Mouse (Mus musculus) right cerebral cortex, adult 2 months (tissue): ENCODE data around the gene Ift52.

ENCODE experiments used
- DNase-seq, 2 experiments: peaks; one replicate each; pipeline ENCODE4 v3.0.0; 2021 to 2022; ENCODE audit warnings: low spot score in 2 of 2

Ift52 gene

DNA sequence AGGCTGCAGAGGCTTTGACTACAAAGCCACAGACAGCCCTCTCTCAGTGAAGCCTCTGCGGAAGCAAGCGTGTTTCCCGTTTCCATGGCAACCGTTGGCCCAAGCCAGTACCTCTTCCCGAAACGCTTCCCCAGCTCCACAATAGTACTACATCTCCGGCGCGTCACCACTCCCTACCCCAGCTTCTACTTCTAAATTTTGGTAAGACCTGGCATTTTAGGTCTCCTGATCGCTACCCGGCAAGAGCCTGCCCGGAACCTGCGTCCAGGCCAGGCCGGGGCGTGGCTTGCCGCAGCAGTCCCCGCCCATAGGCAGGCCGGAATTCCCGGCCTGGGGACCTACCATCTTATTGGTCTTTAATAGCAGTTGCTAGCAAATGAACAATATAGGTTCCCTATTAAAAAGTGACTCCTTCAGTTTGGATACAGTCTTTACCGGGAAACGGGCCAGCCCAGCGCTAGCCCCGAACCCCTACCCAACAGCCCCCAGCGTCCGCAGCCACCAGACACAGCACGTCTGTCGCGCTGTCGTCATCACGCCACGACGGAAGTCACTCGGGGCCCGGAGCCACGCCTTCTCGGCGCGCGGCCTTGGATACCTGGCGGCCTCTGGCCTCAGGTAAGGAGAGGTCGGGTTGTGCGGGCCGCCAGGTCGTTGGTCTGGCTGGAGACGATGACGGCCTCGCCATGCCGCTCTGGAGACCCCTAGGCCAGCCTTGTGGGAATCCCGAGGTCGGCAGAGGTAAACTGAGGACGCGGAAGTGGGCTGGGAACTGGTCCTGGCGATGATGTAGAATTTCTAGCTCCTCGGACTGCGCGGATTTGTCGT is at the start of gene Ift52:
Gene Ift52 (plus strand): TSS at position 439 of the 828 bp plus-strand sequence.
- peak; percentile 95 to 97 for DNase-seq

DNA sequence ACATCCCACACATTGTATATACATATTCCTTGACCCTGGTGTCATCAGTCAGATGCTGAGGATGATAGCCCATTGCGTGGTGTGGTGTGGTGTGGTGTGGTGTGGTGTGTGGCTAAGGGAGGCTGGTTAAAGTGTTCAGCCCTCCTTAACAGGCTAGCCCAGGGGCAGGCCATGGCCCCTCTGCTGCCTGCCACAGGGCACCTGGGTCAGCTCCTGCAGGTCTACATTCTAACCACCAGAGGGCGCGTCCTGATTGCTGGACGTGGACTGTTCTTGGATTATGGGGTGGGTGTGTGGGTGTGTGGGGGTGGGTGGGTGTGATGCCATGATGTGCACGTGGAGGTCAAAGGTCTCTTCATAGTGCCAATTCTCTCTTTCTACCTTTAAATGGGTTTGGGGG is 48.8 kb upstream of the Ift52 start:
- peak in 1 of 2 experiments; percentile 29 for DNase-seq

DNA sequence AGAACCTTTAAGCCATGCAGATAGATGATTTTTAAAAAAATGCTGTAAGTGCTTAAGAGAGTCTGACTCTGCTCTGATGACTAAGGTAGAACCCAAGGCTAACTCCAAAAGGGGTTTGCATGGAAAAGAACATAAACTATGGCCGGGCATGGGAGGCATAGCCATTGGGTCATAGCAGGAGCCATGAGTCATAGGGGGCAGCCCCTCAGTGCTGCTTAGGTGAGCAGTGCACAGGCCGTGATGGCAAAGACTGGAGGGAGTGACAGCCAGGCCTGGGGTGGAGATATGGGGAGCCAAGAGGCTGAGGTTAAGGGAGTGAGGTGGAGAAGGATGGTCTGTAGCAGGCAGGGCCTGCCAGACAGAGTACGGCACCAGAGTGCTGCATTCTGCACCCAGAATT is 48.1 kb upstream of the Ift52 start:
- no peak for DNase-seq

DNA sequence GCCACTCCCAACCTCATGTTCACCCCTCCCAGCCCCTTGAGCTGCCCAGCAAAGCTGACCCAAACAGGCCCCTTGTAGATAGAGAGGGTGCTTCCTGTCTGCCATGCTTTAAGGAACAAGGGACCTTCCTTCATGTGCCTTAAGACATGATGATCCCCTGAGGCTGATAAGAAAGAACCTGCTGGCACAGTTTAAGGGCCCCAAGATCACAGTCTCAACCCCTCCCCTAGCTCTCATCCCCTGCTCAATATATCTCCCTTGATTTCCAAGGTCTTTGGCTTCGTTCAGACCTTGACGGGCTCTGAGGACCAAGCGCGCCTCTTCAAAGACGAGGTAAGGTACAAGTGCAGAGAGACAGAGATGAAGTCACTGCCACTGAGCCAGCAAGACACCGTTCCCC is 46.3 kb upstream of the Ift52 start:
- DNase-seq: no peak

DNA sequence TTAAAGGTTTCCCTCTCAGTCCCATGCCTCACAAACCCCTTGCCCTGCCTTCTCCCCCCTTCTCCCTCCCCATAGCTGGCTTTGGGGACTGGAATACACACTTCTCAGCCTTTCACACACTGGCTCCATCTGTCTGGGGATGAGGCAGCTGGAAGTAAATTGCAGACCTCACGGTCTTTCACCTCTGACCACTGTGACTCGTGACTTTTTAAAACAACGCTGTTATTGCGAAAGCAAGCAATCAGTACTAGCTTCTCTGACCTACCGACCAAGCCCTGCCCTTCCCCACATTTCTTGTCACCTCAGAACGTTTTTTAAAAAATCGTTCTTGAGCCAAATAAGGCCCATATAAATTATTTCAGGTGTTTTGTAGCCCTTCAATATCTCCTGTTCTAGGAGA is 44.4 kb upstream of the Ift52 start:
- no peak for DNase-seq

DNA sequence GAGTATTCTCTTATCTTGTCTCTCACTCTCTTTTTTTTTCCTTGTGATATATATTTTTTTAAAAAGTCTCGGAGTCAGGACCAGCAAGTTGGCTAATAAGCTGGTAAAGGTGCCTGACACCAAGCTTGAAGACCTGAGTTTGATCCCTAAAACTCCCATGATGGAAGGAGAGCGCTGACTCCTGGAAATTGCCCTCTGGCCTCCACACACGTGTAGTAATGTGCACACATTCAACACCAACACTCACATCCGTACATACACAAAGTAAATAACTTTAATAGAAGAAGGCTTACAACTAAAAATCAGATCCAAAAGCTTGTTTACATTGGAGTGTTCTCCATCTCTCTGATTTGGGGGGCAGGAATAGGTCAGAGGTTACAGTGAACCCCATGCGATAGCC is 43.9 kb upstream of the Ift52 start:
- DNase-seq: no peak

DNA sequence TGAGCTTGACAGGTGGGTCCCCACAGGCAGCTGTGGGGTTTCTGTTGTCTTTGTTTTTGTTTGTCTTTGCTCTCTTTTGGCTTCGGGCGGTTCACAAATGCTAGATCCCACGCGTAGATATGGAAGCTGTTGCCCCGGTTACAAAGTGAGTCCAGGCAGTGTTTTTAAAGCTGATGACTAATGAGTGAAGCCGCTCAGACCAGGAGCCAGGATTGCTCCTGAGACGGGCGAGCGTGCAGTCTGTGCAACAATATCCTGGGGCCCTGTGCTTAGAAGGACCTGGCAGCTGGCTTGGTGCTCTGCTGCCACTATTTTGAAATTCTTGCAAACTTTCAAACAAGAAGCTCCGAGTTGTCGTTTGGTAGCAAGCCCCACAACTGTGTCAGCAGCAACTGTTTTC is 43.5 kb upstream of the Ift52 start:
- peak in 1 of 2 experiments; percentile 18 for DNase-seq

DNA sequence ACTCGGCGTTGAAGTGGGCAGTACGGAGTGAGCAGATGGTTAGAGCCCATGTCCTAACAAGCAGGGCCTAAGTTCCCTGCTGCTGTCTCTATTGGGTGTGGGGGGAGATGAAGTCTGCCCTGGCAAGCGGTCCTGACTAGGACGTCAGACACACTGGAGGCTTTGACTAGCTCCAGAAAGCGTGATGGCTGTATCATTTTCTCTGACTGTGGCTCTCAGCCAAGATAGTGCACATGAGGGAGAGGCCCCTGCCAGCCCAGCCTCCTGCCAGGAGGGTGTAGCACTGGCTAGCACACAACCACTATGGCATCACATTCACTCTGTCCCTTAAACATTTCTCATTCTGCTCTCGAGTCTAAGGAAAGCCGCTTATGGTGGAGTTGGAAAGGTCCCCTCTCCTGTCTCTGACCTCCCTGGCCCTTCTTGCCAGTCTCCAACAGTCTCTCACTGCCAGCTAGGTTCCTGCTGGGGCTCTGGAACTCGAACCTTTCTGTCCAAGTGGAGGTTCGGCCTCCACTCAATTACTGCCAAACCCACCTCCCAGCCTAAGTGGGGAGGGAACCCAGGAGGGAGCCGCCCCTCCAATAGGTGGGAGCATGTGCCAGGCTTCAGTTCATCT is 41.9 kb upstream of the Ift52 start:
- no peak for DNase-seq

DNA sequence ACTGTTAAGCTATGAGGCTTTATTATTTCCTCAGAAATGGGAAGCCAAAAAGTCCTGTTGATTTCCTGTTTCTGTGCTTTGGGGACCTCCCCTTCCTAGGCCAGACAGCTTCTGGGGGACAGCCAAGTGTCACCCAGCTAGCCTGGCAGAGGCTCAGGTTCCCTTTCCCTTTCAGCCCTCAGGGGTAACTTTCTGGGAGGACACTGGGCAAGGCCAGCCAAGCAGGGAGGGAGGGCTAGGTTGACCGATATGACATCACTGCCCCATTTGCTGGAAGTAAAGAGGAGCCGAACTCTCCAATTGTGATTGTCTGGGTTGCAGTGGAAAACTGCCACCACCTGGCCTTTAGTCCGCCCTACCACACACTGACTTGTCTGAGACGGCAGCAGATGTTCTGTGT is 41.2 kb upstream of the Ift52 start:
- no peak for DNase-seq

DNA sequence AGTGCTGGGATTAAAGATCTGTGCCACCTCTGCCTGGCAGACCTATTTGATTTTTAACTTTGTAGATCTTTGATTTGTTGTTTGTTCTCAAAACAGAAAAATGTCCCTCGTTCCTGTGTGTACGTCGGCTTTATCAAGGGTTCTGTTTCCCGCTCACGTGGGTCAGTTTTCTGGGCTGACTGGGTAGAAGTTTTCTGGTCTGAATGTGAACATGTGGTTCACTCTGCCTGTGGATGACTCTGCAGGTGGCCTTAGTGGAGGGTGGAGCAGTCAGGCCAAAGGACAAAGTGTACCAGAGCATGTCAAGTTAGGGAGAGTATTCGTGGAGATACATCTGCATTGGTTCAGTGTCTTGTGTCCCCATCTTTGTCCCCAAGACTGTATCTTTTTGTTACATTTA is 32.8 kb upstream of the Ift52 start:
- DNase-seq: no peak

DNA sequence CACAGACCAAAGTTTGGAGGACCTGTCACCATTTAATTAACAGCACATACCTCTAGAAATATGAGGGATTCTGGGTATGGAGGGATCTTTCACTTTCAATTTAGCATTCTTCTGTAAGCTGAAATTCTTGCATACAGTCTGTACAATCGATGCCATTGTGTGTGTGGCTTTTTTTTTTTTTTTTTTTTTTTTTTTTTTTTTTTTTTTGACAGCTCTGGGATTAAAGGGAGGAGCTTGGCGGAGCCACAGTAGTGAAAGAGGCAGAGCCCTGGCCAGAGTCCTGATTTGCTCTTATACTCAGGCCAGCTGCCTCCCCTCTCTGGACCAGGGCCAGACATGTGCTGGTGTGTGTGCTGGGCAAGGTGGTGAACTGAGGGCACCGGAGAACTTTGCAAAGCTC is 31.2 kb upstream of the Ift52 start:
- DNase-seq: no peak

DNA sequence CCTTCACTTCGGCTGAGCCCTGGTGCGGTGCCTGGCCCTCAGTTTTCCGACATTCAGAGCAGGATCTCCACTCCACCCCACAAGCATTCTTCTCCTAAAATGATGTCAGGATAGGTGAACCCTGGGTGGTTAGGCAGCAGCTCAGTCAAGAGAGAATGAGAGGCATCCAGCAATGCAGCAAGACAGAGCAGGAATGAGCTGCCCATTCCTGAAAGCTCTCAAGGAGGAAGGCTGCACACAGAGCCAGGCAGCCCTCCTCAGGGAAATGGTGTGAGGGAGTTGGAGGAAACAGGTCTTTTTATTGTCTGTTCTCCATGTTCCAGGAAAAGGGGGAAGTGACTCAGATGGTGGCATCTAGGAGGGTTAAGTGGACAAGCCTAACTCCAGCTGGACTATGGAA is 30.4 kb upstream of the Ift52 start:
- DNase-seq: no peak

DNA sequence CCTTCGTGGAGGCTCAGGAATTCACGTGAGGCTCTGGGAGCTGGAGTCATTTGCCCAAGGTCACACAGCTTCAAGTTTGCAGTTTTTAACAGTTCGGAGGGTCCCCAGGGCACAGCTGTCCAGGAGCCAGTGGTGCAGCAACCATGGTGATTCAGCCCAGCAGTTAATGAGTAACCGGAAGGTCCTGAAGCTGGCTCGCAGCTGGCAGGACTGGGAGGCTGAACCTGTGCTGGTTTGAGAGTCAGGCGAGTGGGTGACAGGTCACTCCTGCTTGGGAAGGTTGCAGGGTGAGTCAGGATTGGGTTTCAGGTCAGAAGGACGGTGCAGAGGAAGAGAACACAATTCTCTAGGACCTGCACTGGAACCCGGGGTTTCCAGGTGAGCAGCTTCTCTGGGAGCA is 29.9 kb upstream of the Ift52 start, which contains the start of gene Sgk2:
Gene Sgk2 (plus strand): TSS at position 113 of the 400 bp plus-strand sequence.
- no peak for DNase-seq

DNA sequence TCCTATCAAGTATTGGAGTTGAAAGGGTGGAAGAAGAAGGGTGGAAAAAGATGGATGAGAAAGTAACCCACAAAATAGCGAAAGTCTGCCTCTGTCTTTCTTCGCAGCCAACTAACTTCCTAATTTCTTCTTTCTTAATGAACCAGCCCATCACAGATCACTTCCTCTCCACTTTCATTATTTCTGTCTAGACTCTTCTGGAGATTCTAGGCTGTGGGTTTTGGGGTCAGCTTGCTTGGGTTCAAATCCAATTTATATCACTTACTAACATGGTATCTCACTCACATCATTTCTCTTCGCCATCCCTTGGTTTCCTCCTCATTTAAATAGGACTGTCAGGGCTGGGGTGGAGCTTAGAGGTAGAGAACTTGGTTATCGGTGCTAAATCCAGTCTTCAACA is 28.9 kb upstream of the Ift52 start:
- no peak for DNase-seq

DNA sequence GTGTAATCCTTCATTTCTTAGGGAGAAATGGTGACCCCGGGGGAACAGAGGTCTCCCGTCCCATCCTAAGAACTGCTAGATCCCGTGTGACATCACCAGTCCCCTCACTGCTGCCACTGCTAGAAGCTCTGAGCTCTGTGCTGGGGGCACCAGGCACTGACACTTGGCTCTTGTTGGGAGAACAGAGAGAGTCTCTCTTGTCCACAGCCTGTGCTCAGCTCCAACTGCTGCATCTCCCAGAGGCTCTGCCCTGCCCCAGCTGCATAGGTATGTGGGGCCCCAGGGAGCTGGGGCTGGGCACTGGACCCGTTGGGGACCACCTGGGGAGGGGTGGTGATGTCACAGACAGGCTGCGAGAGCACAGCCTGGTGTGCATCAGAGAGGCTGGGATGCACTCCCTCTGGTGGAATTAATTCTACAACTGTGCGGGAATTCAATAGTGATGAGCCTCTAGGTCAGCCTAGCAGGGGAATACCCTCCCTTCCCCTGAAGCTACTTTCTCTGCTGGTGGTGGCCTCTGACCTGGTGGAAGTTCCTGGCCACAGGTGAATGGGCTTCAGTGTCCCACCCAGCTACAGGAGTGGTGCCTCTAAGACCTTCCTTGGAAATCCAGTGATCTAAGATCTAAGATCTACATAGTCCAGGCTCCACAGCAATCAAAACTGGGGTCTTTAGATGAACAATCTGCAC is 25.6 kb upstream of the Ift52 start:
- DNase-seq: no peak

DNA sequence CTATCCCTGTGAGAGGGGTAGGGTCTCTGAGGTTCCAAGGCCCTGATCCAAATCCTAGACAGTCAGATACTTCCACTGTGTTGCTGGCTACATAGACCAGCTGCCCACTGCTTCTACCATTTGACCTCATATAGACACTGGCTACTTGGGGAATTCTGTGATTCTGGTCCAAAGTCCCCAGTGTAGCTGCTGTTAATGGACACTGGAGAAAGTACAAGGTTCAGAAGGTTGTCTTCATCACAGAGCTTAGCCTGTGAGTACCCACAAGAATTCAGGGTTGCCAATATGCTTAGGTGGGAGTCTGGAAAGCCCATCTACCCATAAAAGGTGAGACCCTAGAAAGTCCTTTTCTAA is 25.1 kb upstream of the Ift52 start:
- DNase-seq: no peak

DNA sequence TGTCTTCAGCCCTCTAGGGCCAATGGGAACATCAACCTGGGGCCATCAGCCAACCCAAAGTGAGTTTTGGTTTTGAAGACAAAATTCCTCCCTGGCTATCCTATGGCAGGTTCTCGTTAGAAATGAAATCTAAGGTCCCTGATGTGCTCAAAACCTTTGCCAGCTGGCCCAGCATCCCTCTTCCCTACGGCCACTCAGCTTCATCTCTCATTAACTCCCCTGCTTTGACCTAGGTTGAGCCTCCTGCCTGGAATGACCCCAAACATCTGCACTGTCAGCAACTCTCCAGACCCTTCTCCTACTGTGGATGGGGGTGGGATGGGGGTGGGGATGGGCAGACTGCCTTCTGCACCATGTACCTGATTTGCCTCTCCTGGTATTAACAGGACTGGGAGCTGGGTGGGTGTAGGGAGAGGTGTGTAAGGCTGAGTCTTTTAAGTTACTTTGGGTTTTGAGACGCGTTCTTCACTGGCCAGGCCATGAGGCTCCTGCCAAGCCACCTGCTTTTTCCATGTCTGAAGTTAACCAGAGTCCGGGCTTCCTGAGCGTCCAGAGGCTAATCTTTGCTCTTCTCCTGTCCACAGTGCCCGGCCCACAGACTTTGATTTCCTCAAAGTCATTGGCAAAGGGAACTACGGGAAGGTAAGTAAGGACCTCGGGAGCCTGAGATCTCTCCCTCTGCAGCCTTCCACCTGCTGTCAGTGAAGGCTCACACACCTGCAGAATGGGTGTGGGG is 23.1 kb upstream of the Ift52 start:
- DNase-seq: no peak

DNA sequence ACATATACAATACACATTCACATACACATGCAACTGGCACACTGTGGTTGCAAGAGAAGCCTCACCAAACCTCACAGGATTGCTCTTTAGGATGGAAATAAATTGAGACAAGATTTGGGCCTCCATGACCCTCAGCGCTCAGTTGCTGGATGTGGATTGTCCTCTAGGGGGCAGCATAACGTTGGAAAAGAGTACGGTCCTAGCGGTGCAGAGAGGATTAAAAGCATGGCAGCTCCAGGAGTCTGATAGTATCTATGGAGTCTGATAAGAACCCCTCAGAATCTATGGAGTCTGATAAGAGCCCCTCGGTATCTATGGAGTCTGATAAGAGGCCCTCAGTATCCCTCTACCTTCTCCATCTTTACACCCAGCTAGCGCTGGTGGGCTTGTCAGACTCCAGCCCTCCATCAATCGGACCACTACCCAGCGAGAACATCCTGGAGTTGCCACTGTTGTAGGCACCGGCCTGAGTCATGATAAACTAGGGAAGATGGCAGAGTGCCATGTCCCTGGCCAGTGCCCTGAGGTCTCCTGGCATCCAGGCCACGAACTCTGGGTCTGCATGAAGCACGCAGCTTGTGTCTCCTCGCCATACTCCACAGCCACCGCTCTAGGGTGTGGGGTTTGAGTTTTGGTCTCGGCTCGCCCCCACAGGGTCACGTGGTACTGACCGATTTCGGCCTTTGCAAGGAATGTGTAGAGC is 18.5 kb upstream of the Ift52 start:
- peak; percentile 62 to 74 for DNase-seq

DNA sequence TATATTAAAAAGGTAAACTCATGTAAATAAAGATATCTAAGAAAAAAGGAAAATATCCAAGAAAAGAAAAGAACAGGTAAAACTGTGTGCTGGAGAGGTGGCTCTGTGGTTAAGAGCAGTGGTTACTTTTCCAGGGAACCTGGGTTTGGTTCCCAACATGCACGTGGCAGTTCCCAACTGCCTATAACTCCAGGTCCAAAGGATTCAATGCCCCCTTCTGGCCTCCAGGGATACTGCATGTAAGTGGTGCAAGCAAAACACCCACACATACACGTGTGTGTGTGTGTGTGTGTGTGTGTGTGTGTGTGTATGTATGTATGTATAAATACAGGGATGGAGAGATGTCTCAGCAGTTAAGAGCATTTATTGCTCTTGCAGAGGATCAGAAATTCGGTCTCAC is 17.4 kb upstream of the Ift52 start:
- peak; percentile 22 to 25 for DNase-seq

DNA sequence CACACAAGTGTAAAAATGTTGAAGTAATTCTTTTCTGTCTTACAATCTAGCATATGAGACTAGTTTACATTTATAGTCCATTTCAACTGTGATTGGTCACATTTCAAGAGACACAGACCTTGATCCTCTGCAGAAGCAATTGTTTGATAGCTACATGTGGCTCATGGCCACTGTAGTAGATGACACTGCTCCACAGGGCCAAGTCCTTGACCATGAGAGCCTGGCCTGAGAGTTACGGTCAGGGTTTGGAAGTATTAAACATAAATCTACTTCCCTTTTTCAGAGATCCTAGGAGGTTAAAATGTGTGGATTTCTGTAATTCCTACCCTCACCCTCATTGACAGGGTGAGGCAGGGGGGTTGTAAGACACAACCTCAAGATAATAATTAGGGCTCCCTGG is 16.1 kb upstream of the Ift52 start:
- no peak for DNase-seq

DNA sequence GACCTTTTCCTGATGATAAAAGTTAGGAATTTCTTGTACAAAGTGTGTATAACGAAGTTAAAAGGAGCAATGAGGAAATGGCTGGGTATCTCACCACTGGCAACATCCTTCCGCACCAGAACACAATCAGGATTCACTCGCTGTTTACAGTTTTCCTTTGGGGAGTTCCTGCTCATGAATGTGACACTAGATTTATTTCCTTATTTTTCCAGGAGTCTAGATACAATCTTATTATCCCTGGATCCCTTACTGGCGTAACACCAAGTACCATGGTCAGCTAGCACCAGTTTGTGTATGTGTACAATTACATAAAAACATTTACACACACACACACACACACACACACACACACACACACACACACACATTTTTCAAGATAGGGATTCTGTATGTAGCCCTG is 9.9 kb upstream of the Ift52 start:
- DNase-seq: no peak

DNA sequence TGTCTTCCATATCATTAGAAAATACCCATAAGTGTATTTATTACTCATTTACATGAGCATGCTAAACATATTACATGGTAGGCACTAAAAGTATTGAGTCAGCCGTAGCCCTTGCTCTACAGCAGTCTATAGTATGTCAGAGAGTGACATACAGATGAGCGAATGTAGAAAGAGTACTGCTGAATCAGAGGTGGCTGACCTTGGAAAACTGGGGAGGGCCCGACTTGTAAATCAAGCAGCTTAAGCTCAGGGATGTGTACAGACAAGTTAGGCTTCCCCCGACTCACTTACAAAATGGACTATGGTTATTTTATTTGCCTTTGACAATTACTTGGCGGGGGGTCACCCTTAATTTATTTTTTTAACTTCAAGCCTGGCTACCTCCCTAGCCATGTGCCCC is 14.1 kb downstream of the Ift52 start:
- no peak for DNase-seq
